9 mouse cellular contexts compared by ENCODE assay signal in genomic region chr10:77902894-77903715, GRCm38 (mm10). TPM values are rescaled to one million over a fixed set of nuclear protein-coding genes. Genes with fewer than 3 reads are reported as not detected.
A peak's percentile ranks its signal among the peaks of the same experiment; 100 is the strongest.
DNase-seq lines count a peak whose midpoint lies in the region; ATAC-seq and TF ChIP-seq lines count a peak whose summit lies in the region.
"Had no signal": no experiment of that assay in that cellular context is flagged by ENCODE, and none has a peak within 500 bp of the region (broad histone marks: within the 10 kb centered on the region; RNA-seq: fewer than 3 reads in every experiment).

No protein-coding gene starts in this region.

- H3K9me3 ChIP-seq in forebrain, embryonic 13.5 days (replicated peaks) = no peaks in the 10 kb centered on the region; the same call in 1 of the 2 replicates
- H3K9me3 ChIP-seq in intestine, embryonic 15.5 days = no peaks in the 10 kb centered on the region
- H3K9me3 ChIP-seq in stomach, embryonic 15.5 days = no peaks in the 10 kb centered on the region

- H3K4me1 ChIP-seq in forebrain, embryonic 13.5 days = 0 out of 2 replicates have a peak, but pooled peaks cover 15% of the 10 kb centered on the region
- H3K4me1 ChIP-seq in intestine, embryonic 15.5 days (replicated peaks) = peaks cover 6% of the 10 kb centered on the region; the same call in 1 of the 2 replicates
- H3K4me1 ChIP-seq in stomach, embryonic 15.5 days = no peaks in the 10 kb centered on the region; the same call in 1 of the 2 replicates

- intact Hi-C loops in gastrocnemius, adult 2 months (cut with DNase I) = loop anchor here (2.0 kb wide), 1 partner anchor 68 kb away; the partner anchor contains the start of gene Trpm2
- intact Hi-C loops in left cerebral cortex, postnatal 4 days (cut with DNase I) = no loop called here

- TF ChIP-seq CTCF in gastrocnemius, adult 2 months (IDR thresholded peaks at IDR 0.05) = no peak

- peak overlapping the region; percentile 76 for H3K4me3 ChIP-seq in gastrocnemius, adult 2 months
- H3K4me3 ChIP-seq in forebrain, embryonic 13.5 days = peak overlapping the region; percentile 59
- peak overlapping the region; percentile 69 for H3K4me3 ChIP-seq in intestine, embryonic 15.5 days (replicated peaks)
- peak overlapping the region; percentile 64 for H3K4me3 ChIP-seq in stomach, embryonic 15.5 days (replicated peaks)

- H3K4me2 ChIP-seq in forebrain, embryonic 13.5 days = peak overlapping the region; percentile 82
- H3K4me2 ChIP-seq in intestine, embryonic 15.5 days (replicated peaks) = peak overlapping the region; percentile 92
- peak overlapping the region; percentile 81 for H3K4me2 ChIP-seq in stomach, embryonic 15.5 days

- H3K36me3 ChIP-seq in forebrain, embryonic 13.5 days (ENCODE audit: poor library complexity, severe bottlenecking) = no peaks in the 10 kb centered on the region
- no peaks in the 10 kb centered on the region for H3K36me3 ChIP-seq in intestine, embryonic 15.5 days
- no peaks in the 10 kb centered on the region for H3K36me3 ChIP-seq in stomach, embryonic 15.5 days

- WGBS in forebrain, embryonic 13.5 days = 7% methylated on average over 30 of the region's 35 CpGs
- 8% methylated on average over 35 of the region's 35 CpGs for WGBS in intestine, embryonic 15.5 days
- 7% methylated on average over 35 of the region's 35 CpGs for WGBS in stomach, embryonic 15.5 days

- peak; percentile 92 for ATAC-seq in forebrain, embryonic 13.5 days
- peak; percentile 90 for ATAC-seq in intestine, embryonic 15.5 days
- peak; percentile 75 for ATAC-seq in stomach, embryonic 15.5 days (ENCODE audit: insufficient read depth, low FRiP score, low read depth)

- H3K9ac ChIP-seq in forebrain, embryonic 13.5 days = peak overlapping the region; percentile 70
- H3K9ac ChIP-seq in intestine, embryonic 15.5 days = no peak overlapping the region
- H3K9ac ChIP-seq in stomach, embryonic 15.5 days = no peak overlapping the region

- DNase-seq in gastrocnemius, adult 2 months = peak; percentile 35
- DNase-seq in gastrocnemius, adult 8-10 months (ENCODE audit: low spot score in 2 of 2) = no peak
- DNase-seq in cerebellum, adult 11-12 months = peak; percentile 50
- DNase-seq in left cerebral cortex, postnatal 4 days = peak; percentile 87
- peak; percentile 73 for DNase-seq in mesoderm, embryonic 11.5 days (ENCODE audit: low read depth, low spot score)

- H3K27ac ChIP-seq in gastrocnemius, adult 2 months = no peak overlapping the region
- H3K27ac ChIP-seq in forebrain, embryonic 13.5 days = no peak overlapping the region
- no peak overlapping the region for H3K27ac ChIP-seq in intestine, embryonic 15.5 days
- no peak overlapping the region for H3K27ac ChIP-seq in stomach, embryonic 15.5 days

- peaks cover 9% of the 10 kb centered on the region; the same call in 1 of the 2 replicates for H3K27me3 ChIP-seq in forebrain, embryonic 13.5 days
- H3K27me3 ChIP-seq in intestine, embryonic 15.5 days (replicated peaks) = no peaks in the 10 kb centered on the region
- H3K27me3 ChIP-seq in stomach, embryonic 15.5 days (replicated peaks) = no peaks in the 10 kb centered on the region

RNA-seq across cellular contexts. Expression of gene Lrrc3, which starts 0.8 kb away (rescaled TPM):
- total RNA-seq in gastrocnemius, adult 2 months (2021) = under 1 TPM; 0.13 to 0.14 TPM
- total RNA-seq in gastrocnemius, adult 8-10 months (2022) = under 1 TPM; 0.07 to 0.49 (median 0.08) TPM
- polyA plus RNA-seq in forebrain, embryonic 13.5 days (2015; fragmentation: Nextera tagmentation; extraction: Ambion mirVana) = 4.7 and 6.8 TPM in 2 replicates
- polyA plus RNA-seq in intestine, embryonic 15.5 days (2015; fragmentation: Nextera tagmentation; extraction: Ambion mirVana) = 3.9 TPM in 2 replicates
- total RNA-seq in left cerebral cortex, postnatal 4 days (2021) = 10 to 100 TPM; 38.5 to 39.1 TPM
- 5.0 and 6.4 TPM in 2 replicates for polyA plus RNA-seq in stomach, embryonic 15.5 days (2015; fragmentation: Nextera tagmentation; extraction: Ambion mirVana)

RNA-seq across cellular contexts. Expression of gene Gm3285, which starts 41.3 kb away (rescaled TPM):
- not detected for total RNA-seq in gastrocnemius, adult 2 months (2021)
- total RNA-seq in gastrocnemius, adult 8-10 months (2022) = not detected
- polyA plus RNA-seq in forebrain, embryonic 13.5 days (2015; fragmentation: Nextera tagmentation; extraction: Ambion mirVana) = not detected in 2 replicates
- not detected in 2 replicates for polyA plus RNA-seq in intestine, embryonic 15.5 days (2015; fragmentation: Nextera tagmentation; extraction: Ambion mirVana)
- total RNA-seq in left cerebral cortex, postnatal 4 days (2021) = not detected
- polyA plus RNA-seq in stomach, embryonic 15.5 days (2015; fragmentation: Nextera tagmentation; extraction: Ambion mirVana) = not detected in 2 replicates
- polyA plus RNA-seq: C2C12 had no signal

RNA-seq across cellular contexts. Expression of gene Gm10318, which starts 50.4 kb away (rescaled TPM):
- not detected for total RNA-seq in gastrocnemius, adult 2 months (2021)
- total RNA-seq in gastrocnemius, adult 8-10 months (2022) = not detected
- not detected in 2 replicates for polyA plus RNA-seq in forebrain, embryonic 13.5 days (2015; fragmentation: Nextera tagmentation; extraction: Ambion mirVana)
- polyA plus RNA-seq in intestine, embryonic 15.5 days (2015; fragmentation: Nextera tagmentation; extraction: Ambion mirVana) = not detected in 2 replicates
- not detected for total RNA-seq in left cerebral cortex, postnatal 4 days (2021)
- polyA plus RNA-seq in stomach, embryonic 15.5 days (2015; fragmentation: Nextera tagmentation; extraction: Ambion mirVana) = not detected in 2 replicates
- polyA plus RNA-seq: C2C12 had no signal

RNA-seq across cellular contexts. Expression of gene Gm36176, which starts 56.5 kb away (rescaled TPM):
- total RNA-seq in gastrocnemius, adult 2 months (2021) = not detected
- total RNA-seq in gastrocnemius, adult 8-10 months (2022) = not detected
- polyA plus RNA-seq in forebrain, embryonic 13.5 days (2015; fragmentation: Nextera tagmentation; extraction: Ambion mirVana) = not detected in 2 replicates
- not detected in 2 replicates for polyA plus RNA-seq in intestine, embryonic 15.5 days (2015; fragmentation: Nextera tagmentation; extraction: Ambion mirVana)
- not detected for total RNA-seq in left cerebral cortex, postnatal 4 days (2021)
- not detected in 2 replicates for polyA plus RNA-seq in stomach, embryonic 15.5 days (2015; fragmentation: Nextera tagmentation; extraction: Ambion mirVana)
- polyA plus RNA-seq: C2C12 had no signal

Comparison
In these comparisons a context has a peak if more than half of its experiments do, and no peak if none do; other contexts are left out.
1. DNase-seq: peak in gastrocnemius, adult 2 months (single experiment), cerebellum, adult 11-12 months (single experiment), left cerebral cortex, postnatal 4 days (single experiment) and mesoderm, embryonic 11.5 days (single experiment); none in gastrocnemius, adult 8-10 months (0 of 2).
2. RNA of gene Lrrc3, which starts 0.8 kb away (total RNA-seq): 38.5 to 39.1 TPM in left cerebral cortex, postnatal 4 days; 0.13 to 0.14 TPM in gastrocnemius, adult 2 months and 0.07 to 0.49 TPM in gastrocnemius, adult 8-10 months; every median in the first group is over 10 times any median in the second.
3. Peak in every context shown above with its lines, with median percentiles within 50 percentile points of each other: H3K4me3 ChIP-seq, ATAC-seq and H3K4me2 ChIP-seq.